Mouse (Mus musculus): ENCODE measurements around the gene Rhbdl2.

The Rhbdl2 gene

GRCm38 (mm10) chr4:123814030-123814501 is 26.4 kb downstream of the Rhbdl2 start:
- DNase-seq (ENCODE audit: low spot score in 2 of 2), result no peak

GRCm38 (mm10) chr4:123819093-123819610 is 31.5 kb downstream of the Rhbdl2 start:
- no peak for DNase-seq (ENCODE audit: low spot score in 2 of 2)

GRCm38 (mm10) chr4:123842126-123842525 is 54.5 kb downstream of the Rhbdl2 start:
- DNase-seq (ENCODE audit: low spot score in 2 of 2), result no peak

- DNase-seq (ENCODE audit: low spot score in 2 of 2), result no peak
These were observed 69.2 kb downstream of the Rhbdl2 start for GRCm38 (mm10) chr4:123856888-123857287.

GRCm38 (mm10) chr4:123858090-123858489 is 70.4 kb downstream of the Rhbdl2 start:
- no peak for DNase-seq (ENCODE audit: low spot score in 2 of 2)

GRCm38 (mm10) chr4:123859379-123859778 is 71.7 kb downstream of the Rhbdl2 start, which contains the start of gene 4933427I04Rik:
TSS of gene 4933427I04Rik (plus strand) at chr4:123859679.
- no peak for DNase-seq (ENCODE audit: low spot score in 2 of 2)

- no peak for DNase-seq (ENCODE audit: low spot score in 2 of 2)
These were observed 72.1 kb downstream of the Rhbdl2 start for GRCm38 (mm10) chr4:123859803-123860202.

GRCm38 (mm10) chr4:123860621-123861020 is 72.9 kb downstream of the Rhbdl2 start:
- no peak for DNase-seq (ENCODE audit: low spot score in 2 of 2)

All from frontal cortex, postnatal 10 days (tissue).